Mouse (Mus musculus) limb, embryonic 13.5 days (tissue): ENCODE results near the gene Synpr. TPM values are rescaled to one million over a fixed set of nuclear protein-coding genes. Genes with fewer than 3 reads are reported as not detected.

ENCODE experiments used
- ATAC-seq: fragments of 200-750 bp; cut with Nextera tagmentation; 2 replicates; pipeline ENCODE4 v1.8.0; 2017; ENCODE audit warnings: low read depth, moderate number of reproducible peaks, moderate TSS enrichment; ENCODE audit not compliant: low FRiP score
- H3K27ac ChIP-seq: fragments of 300-500 bp; sonication (generic); 2 replicates; pipeline ENCODE4 v1.5.1; 2015; ENCODE audit warnings: inconsistent platforms, mild to moderate bottlenecking, moderate library complexity
- H3K27me3 ChIP-seq: fragments of 300-500 bp; sonication (generic); 2 replicates; pipeline ENCODE4 v1.6.1; 2015; ENCODE audit warnings: mild to moderate bottlenecking, inconsistent platforms
- H3K36me3 ChIP-seq: fragments of 300-500 bp; sonication (generic); 2 replicates; pipeline ENCODE4 v1.6.1; 2015; ENCODE audit warnings: inconsistent platforms, mild to moderate bottlenecking, moderate library complexity
- H3K4me1 ChIP-seq: fragments of 300-500 bp; sonication (generic); 2 replicates; pipeline ENCODE4 v1.6.1; 2015; ENCODE audit warnings: inconsistent platforms
- H3K4me2 ChIP-seq: fragments of 300-500 bp; sonication (generic); replicated peaks from 2 replicates; pipeline ENCODE4 v1.6.1; 2015; ENCODE audit warnings: inconsistent platforms, mild to moderate bottlenecking, moderate library complexity
- H3K4me3 ChIP-seq: fragments of 300-500 bp; sonication (generic); 2 replicates; pipeline ENCODE4 v1.5.1; 2015; ENCODE audit warnings: moderate library complexity, mild to moderate bottlenecking, inconsistent platforms
- H3K9ac ChIP-seq: fragments of 300-500 bp; sonication (generic); 2 replicates; pipeline ENCODE4 v1.6.1; 2015; ENCODE audit warnings: mild to moderate bottlenecking, inconsistent platforms
- H3K9me3 ChIP-seq: fragments of 300-500 bp; sonication (generic); 2 replicates; pipeline ENCODE4 v1.6.1; 2016; ENCODE audit warnings: inconsistent platforms
- WGBS: fragments of 180-500 bp; shearing (Covaris S2); methylation state at CpG from one replicate; pipeline ENCODE4 v1.1.7; 2015; 5-methylcytosine and 5-hydroxymethylcytosine counted together
- polyA plus RNA-seq: library from polyadenylated mRNA; unstranded; fragments of >200 nt; fragmentation: Nextera tagmentation; extraction: Ambion mirVana; gene quantifications from 2 replicates; pipeline ENCODE4 v1.2.1, GENCODE M21; 2015

Synpr gene
- polyA plus RNA-seq, 1 experiment from 2014 or later = 4.6 TPM

GRCm38 (mm10) chr14:13454991-13455390, 170.4 kb downstream of the Synpr start:
- no peak overlapping the region for H3K4me3 ChIP-seq
- H3K27ac ChIP-seq = no peak overlapping the region
- H3K27me3 ChIP-seq = no peaks in the 10 kb centered on the region
- no peaks in the 10 kb centered on the region for H3K9me3 ChIP-seq
- H3K4me2 ChIP-seq = no peak overlapping the region
- no peaks in the 10 kb centered on the region for H3K36me3 ChIP-seq
- H3K4me1 ChIP-seq = no peaks in the 10 kb centered on the region
- H3K9ac ChIP-seq = no peak overlapping the region
- ATAC-seq = no peak

- 9% methylated on average over 1 of the region's 1 CpGs for WGBS
- ATAC-seq = no peak
- Histone ChIP-seq H3K9ac (no peak overlapping the region), H3K27ac (no peak overlapping the region), H3K27me3 (no peaks in the 10 kb centered on the region), H3K36me3 (no peaks in the 10 kb centered on the region), H3K9me3 (no peaks in the 10 kb centered on the region), H3K4me3 (no peak overlapping the region), H3K4me1 (no peaks in the 10 kb centered on the region), H3K4me2 (no peak overlapping the region)
Observed at GRCm38 (mm10) chr14:13459333-13459732, 174.8 kb downstream of the Synpr start.

- Histone ChIP-seq H3K27me3 (no peaks in the 10 kb centered on the region), H3K4me3 (no peak overlapping the region), H3K9me3 (no peaks in the 10 kb centered on the region), H3K9ac (no peak overlapping the region), H3K36me3 (no peaks in the 10 kb centered on the region), H3K4me2 (no peak overlapping the region), H3K4me1 (no peaks in the 10 kb centered on the region), H3K27ac (no peak overlapping the region)
- 81% methylated on average over 2 of the region's 2 CpGs for WGBS
- ATAC-seq = no peak
Observed at GRCm38 (mm10) chr14:13469211-13469610, 184.6 kb downstream of the Synpr start.

GRCm38 (mm10) chr14:13477821-13478220, 193.2 kb downstream of the Synpr start:
- no peak overlapping the region for H3K27ac ChIP-seq
- H3K4me3 ChIP-seq = no peak overlapping the region
- no peaks in the 10 kb centered on the region for H3K36me3 ChIP-seq
- H3K9me3 ChIP-seq = no peaks in the 10 kb centered on the region
- WGBS = 82% methylated on average over 1 of the region's 1 CpGs
- H3K9ac ChIP-seq = no peak overlapping the region
- no peak for ATAC-seq
- no peaks in the 10 kb centered on the region for H3K27me3 ChIP-seq
- no peaks in the 10 kb centered on the region for H3K4me1 ChIP-seq
- H3K4me2 ChIP-seq = no peak overlapping the region

- 57% methylated on average over 5 of the region's 5 CpGs for WGBS
- no peak for ATAC-seq
- Histone ChIP-seq H3K9me3 (no peaks in the 10 kb centered on the region), H3K27me3 (no peaks in the 10 kb centered on the region), H3K9ac (no peak overlapping the region), H3K36me3 (no peaks in the 10 kb centered on the region), H3K4me1 (no peaks in the 10 kb centered on the region), H3K4me3 (no peak overlapping the region), H3K4me2 (no peak overlapping the region), H3K27ac (no peak overlapping the region)
Observed at GRCm38 (mm10) chr14:13505355-13505754, 220.8 kb downstream of the Synpr start.

DNA sequence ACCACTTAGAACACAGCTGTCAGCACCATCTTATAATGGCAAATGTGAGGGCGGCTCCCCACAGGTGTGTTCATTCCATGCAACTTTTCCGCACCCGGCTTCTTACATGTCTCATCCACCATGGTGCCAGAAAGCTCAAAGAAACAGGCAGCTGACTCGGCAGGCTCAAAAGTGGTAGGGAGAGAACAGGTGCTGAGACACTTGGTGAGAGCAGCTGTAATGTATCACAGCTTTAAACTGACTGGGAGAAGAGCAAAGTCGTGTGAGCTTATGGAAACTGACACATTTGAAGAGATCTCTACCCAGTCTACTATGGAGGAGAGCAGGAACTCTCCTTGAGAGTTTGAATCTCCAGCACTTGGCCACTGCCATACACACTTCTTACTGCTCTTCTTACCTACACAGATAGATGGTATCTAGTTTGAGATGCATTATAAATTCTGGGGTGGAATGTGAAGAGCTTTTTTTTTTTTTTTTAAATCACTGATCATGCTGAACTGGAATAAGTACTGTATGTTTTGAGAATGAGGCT, 234.1 kb downstream of the Synpr start:
- no peaks in the 10 kb centered on the region for H3K36me3 ChIP-seq
- no peaks in the 10 kb centered on the region for H3K27me3 ChIP-seq
- no peaks in the 10 kb centered on the region for H3K9me3 ChIP-seq
- H3K4me3 ChIP-seq = no peak overlapping the region
- 81% methylated on average over 5 of the region's 5 CpGs for WGBS
- H3K4me1 ChIP-seq = no peaks in the 10 kb centered on the region
- H3K27ac ChIP-seq = no peak overlapping the region
- ATAC-seq = no peak
- H3K4me2 ChIP-seq = no peak overlapping the region
- no peak overlapping the region for H3K9ac ChIP-seq

- no peaks in the 10 kb centered on the region for H3K27me3 ChIP-seq
- H3K27ac ChIP-seq = no peak overlapping the region
- no peak for ATAC-seq
- no peaks in the 10 kb centered on the region for H3K4me1 ChIP-seq
- WGBS = 45% methylated on average over 7 of the region's 7 CpGs
- no peak overlapping the region for H3K4me3 ChIP-seq
- no peak overlapping the region for H3K4me2 ChIP-seq
- H3K9me3 ChIP-seq = no peaks in the 10 kb centered on the region
- H3K9ac ChIP-seq = no peak overlapping the region
- no peaks in the 10 kb centered on the region for H3K36me3 ChIP-seq
Observed at GRCm38 (mm10) chr14:13519239-13520011, 234.8 kb downstream of the Synpr start.

DNA sequence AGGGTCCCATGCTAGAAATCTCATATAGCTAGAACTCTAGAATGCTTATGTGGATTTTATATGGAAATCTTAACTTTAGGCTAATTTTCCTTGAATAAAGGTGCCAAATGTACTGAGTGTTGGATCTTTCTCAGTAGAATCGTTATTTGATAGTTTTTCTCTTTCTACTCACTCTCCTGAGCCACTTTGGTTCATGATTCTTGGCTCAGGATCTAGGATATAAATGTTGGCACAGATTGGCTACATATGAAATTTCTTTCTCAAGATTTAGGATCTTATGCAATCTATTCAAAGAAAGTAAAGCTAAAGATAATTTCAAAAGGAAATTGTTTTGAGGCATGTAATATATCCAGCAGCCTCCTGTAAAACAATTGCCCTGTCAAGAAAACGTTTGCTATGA, 263.2 kb downstream of the Synpr start:
- H3K9me3 ChIP-seq = no peaks in the 10 kb centered on the region
- H3K36me3 ChIP-seq = no peaks in the 10 kb centered on the region
- 57% methylated on average over 2 of the region's 2 CpGs for WGBS
- H3K27me3 ChIP-seq = no peaks in the 10 kb centered on the region
- no peak overlapping the region for H3K9ac ChIP-seq
- no peaks in the 10 kb centered on the region for H3K4me1 ChIP-seq
- no peak overlapping the region for H3K27ac ChIP-seq
- ATAC-seq = no peak
- no peak overlapping the region for H3K4me2 ChIP-seq
- H3K4me3 ChIP-seq = no peak overlapping the region

- WGBS = 78% methylated on average over 4 of the region's 4 CpGs
- Histone ChIP-seq H3K4me2 (no peak overlapping the region), H3K9me3 (no peaks in the 10 kb centered on the region), H3K27ac (no peak overlapping the region), H3K9ac (no peak overlapping the region), H3K36me3 (no peaks in the 10 kb centered on the region), H3K4me1 (no peaks in the 10 kb centered on the region), H3K4me3 (no peak overlapping the region), H3K27me3 (no peaks in the 10 kb centered on the region)
- no peak for ATAC-seq
Observed at GRCm38 (mm10) chr14:13551209-13551608, 266.6 kb downstream of the Synpr start.

DNA sequence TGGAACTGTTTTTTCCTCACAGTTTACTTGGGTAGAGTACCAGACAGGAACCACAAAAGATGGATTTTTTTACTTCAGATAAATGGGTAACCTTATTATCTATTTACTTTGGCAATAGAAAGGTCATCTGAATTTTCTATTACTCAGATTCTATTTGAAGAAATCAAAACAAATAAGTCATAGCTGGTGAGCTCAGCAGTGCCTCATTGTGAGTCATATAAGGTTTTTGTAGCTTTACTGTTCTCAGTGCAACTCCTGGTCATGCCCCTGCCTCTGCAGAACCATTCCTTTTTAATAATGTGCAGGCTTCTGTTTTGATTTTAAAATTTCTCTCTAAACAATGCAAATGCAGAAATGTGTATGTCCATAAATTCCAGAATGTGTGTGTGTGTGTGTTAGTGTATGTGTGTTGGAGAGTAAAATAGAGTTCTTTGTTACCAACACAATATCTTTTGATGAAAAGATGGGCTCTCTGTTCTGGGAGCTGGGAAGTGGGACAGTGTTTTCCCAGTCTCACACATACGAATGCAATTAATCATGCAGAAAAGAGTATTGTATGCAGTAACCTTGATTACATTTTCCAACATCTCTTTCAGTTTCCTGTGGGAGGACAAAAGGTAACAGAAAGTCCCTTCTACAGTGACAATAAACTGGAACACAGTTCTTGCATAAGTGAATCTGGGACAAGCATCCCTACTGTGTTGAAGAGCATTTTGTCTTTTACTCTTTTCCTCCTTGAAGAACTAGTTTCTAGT, 269.2 kb downstream of the Synpr start:
- ATAC-seq = no peak
- H3K36me3 ChIP-seq = no peaks in the 10 kb centered on the region
- no peaks in the 10 kb centered on the region for H3K9me3 ChIP-seq
- H3K4me2 ChIP-seq = no peak overlapping the region
- no peaks in the 10 kb centered on the region for H3K4me1 ChIP-seq
- 71% methylated on average over 1 of the region's 1 CpGs for WGBS
- no peaks in the 10 kb centered on the region for H3K27me3 ChIP-seq
- no peak overlapping the region for H3K9ac ChIP-seq
- H3K4me3 ChIP-seq = no peak overlapping the region
- no peak overlapping the region for H3K27ac ChIP-seq

GRCm38 (mm10) chr14:13554631-13555030, 270.1 kb downstream of the Synpr start:
- Histone ChIP-seq H3K36me3 (no peaks in the 10 kb centered on the region), H3K4me3 (no peak overlapping the region), H3K27me3 (no peaks in the 10 kb centered on the region), H3K4me1 (no peaks in the 10 kb centered on the region), H3K4me2 (no peak overlapping the region), H3K9me3 (no peaks in the 10 kb centered on the region), H3K9ac (no peak overlapping the region), H3K27ac (no peak overlapping the region)
- no peak for ATAC-seq
- WGBS = 93% methylated on average over 4 of the region's 4 CpGs

DNA sequence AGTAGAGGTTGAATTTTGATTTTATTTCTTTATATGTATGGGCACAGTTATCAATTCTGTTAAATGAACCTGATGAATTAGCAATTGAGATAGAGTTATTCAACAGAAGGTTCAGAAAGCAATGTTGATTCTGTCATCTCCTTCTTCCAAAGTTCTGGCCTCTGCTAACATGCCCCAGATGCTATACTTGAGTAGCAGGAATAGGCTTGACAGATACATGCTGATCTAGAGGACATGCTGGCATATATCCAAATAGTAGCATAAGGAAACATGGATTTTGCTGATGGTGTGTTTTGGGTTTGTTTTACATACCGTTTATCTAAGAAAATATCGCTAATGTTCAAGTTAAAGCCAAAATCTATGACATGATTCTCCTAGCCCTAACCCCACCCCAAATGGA, 273.5 kb downstream of the Synpr start:
- 92% methylated on average over 2 of the region's 2 CpGs for WGBS
- no peak for ATAC-seq

More for the DNA sequence above, 273.5 kb downstream of the Synpr start:
- Histone ChIP-seq H3K27me3 (no peaks in the 10 kb centered on the region), H3K9ac (no peak overlapping the region), H3K4me3 (no peak overlapping the region), H3K4me1 (no peaks in the 10 kb centered on the region), H3K36me3 (no peaks in the 10 kb centered on the region), H3K4me2 (no peak overlapping the region), H3K9me3 (no peaks in the 10 kb centered on the region), H3K27ac (no peak overlapping the region)
